Mouse (Mus musculus): ENCODE measurements around the gene Rbm12. TPM values are rescaled to one million over a fixed set of nuclear protein-coding genes. Genes with fewer than 3 reads are reported as not detected.
A peak's percentile ranks its signal among the peaks of the same experiment; 100 is the strongest.
"Not testable (repeated sequence)": the region's sequence is repeated elsewhere in the genome, so short reads cannot be mapped to it uniquely, and the experiment has no call there.

The Rbm12 gene
- total and polyA plus RNA-seq, 3 experiments = 11.4 to 12.0 (median 11.4) TPM

- Histone ChIP-seq H3K4me1 (ENCODE audit: control insufficient read depth, insufficient read depth, low read length) (no peaks in the 10 kb centered on the region), H3K27ac (no peak overlapping the region), H3K36me3 (ENCODE audit: control insufficient read depth, insufficient read depth, low read length) (no peaks in the 10 kb centered on the region), H3K4me3 (no peak overlapping the region), H3K79me2 (replicated peaks; ENCODE audit: control insufficient read depth, insufficient read depth, low read length) (no peaks in the 10 kb centered on the region), H3K27me3 (ENCODE audit: control insufficient read depth, insufficient read depth, low read length) (no peaks in the 10 kb centered on the region), H3K9ac (ENCODE audit: low read depth, low read length) (no peak overlapping the region)
- no peak for DNase-seq
- intact Hi-C loops (cut with DNase I) = no loop called here
- 90% methylated on average over 5 of the region's 5 CpGs for WGBS
- no peak for TF ChIP-seq CTCF (IDR thresholded peaks at IDR 0.05)
- no peak for TF ChIP-seq POLR2A (IDR thresholded peaks at IDR 0.05; ENCODE audit: insufficient read depth, low read depth, low read length)
- TF ChIP-seq EP300 (IDR thresholded peaks at IDR 0.05; ENCODE audit: insufficient read depth, low read depth, low read length) = no peak
Observed at GRCm38 (mm10) chr2:156123731-156124130, 12.0 kb upstream of the Rbm12 start.

DNA sequence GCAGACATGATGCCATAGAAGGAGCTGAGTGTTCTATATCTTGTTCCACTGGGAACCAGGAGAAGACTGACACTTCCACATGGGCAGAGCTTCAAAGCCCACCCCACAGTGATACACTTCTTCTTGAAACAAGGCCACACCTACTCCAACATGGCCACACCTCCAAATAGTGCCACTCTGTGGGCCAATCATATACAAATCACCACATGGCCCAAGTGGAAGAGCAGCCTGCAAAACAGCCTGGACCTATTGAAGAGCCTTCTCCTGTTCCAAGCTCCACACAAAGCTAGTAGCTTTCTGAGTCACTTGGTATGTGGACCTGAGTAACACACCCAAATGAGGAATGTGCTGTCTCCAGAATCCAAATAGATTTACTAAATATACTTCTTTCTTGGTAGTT is 7.8 kb upstream of the Rbm12 start:
- H3K79me2 ChIP-seq (replicated peaks; ENCODE audit: control insufficient read depth, insufficient read depth, low read length) = no peaks in the 10 kb centered on the region
- H3K27me3 ChIP-seq (ENCODE audit: control insufficient read depth, insufficient read depth, low read length) = no peaks in the 10 kb centered on the region
- DNase-seq = no peak
- TF ChIP-seq POLR2A (IDR thresholded peaks at IDR 0.05; ENCODE audit: insufficient read depth, low read depth, low read length) (no peak), CTCF (IDR thresholded peaks at IDR 0.05) (no peak), EP300 (IDR thresholded peaks at IDR 0.05; ENCODE audit: insufficient read depth, low read depth, low read length) (no peak)
- no peak overlapping the region for H3K27ac ChIP-seq
- intact Hi-C loops (cut with DNase I) = no loop called here
- no peaks in the 10 kb centered on the region for H3K36me3 ChIP-seq (ENCODE audit: control insufficient read depth, insufficient read depth, low read length)
- no peak overlapping the region for H3K4me3 ChIP-seq
- H3K9ac ChIP-seq (ENCODE audit: low read depth, low read length) = no peak overlapping the region
- no peaks in the 10 kb centered on the region for H3K4me1 ChIP-seq (ENCODE audit: control insufficient read depth, insufficient read depth, low read length)

GRCm38 (mm10) chr2:156112080-156112423 is 274 bp upstream of the Rbm12 start:
- 14% methylated on average over 5 of the region's 5 CpGs for WGBS
- not testable (repeated sequence) for H3K79me2 ChIP-seq (replicated peaks; ENCODE audit: control insufficient read depth, insufficient read depth, low read length); H3K27me3 ChIP-seq (ENCODE audit: control insufficient read depth, insufficient read depth, low read length); DNase-seq; H3K4me1 ChIP-seq (ENCODE audit: control insufficient read depth, insufficient read depth, low read length)
- TF ChIP-seq POLR2A (IDR thresholded peaks at IDR 0.05; ENCODE audit: insufficient read depth, low read depth, low read length) = peak; percentile 29; the same call in 1 of the 2 replicates
- intact Hi-C loops (cut with DNase I) = loop anchor here (5.0 kb wide), 1 partner anchor 45 kb away; the partner anchor contains the start of gene Spag4
- Histone ChIP-seq H3K27ac (peak overlapping the region; percentile 98), H3K36me3 (ENCODE audit: control insufficient read depth, insufficient read depth, low read length) (peaks cover 10% of the 10 kb centered on the region), H3K4me3 (peak overlapping the region; percentile 96), H3K9ac (ENCODE audit: low read depth, low read length) (peak overlapping the region; percentile 57; the same call in 1 of the 2 replicates)

- peaks cover 6% of the 10 kb centered on the region for H3K79me2 ChIP-seq (replicated peaks; ENCODE audit: control insufficient read depth, insufficient read depth, low read length)
Observed at GRCm38 (mm10) chr2:156110627-156111357, 986 bp downstream of the Rbm12 start.

GRCm38 (mm10) chr2:156091926-156092325 is 19.9 kb downstream of the Rbm12 start:
- peaks cover 1% of the 10 kb centered on the region for H3K4me1 ChIP-seq (ENCODE audit: control insufficient read depth, insufficient read depth, low read length)
- intact Hi-C loops (cut with DNase I) = no loop called here
- H3K4me3 ChIP-seq = no peak overlapping the region
- H3K27me3 ChIP-seq (ENCODE audit: control insufficient read depth, insufficient read depth, low read length) = no peaks in the 10 kb centered on the region
- peaks cover 9% of the 10 kb centered on the region for H3K36me3 ChIP-seq (ENCODE audit: control insufficient read depth, insufficient read depth, low read length)
- peaks cover 8% of the 10 kb centered on the region for H3K79me2 ChIP-seq (replicated peaks; ENCODE audit: control insufficient read depth, insufficient read depth, low read length)
- DNase-seq = no peak
- WGBS = 84% methylated on average over 5 of the region's 5 CpGs
- H3K27ac ChIP-seq = no peak overlapping the region
- TF ChIP-seq POLR2A (IDR thresholded peaks at IDR 0.05; ENCODE audit: insufficient read depth, low read depth, low read length) (no peak), EP300 (IDR thresholded peaks at IDR 0.05; ENCODE audit: insufficient read depth, low read depth, low read length) (no peak), CTCF (IDR thresholded peaks at IDR 0.05) (no peak)
- no peak overlapping the region for H3K9ac ChIP-seq (ENCODE audit: low read depth, low read length)

More at GRCm38 (mm10) chr2:156110627-156111357, 986 bp downstream of the Rbm12 start:
- no peak for TF ChIP-seq CTCF (IDR thresholded peaks at IDR 0.05)
- no peak for TF ChIP-seq EP300 (IDR thresholded peaks at IDR 0.05; ENCODE audit: insufficient read depth, low read depth, low read length)
- Histone ChIP-seq H3K9ac (ENCODE audit: low read depth, low read length) (peak overlapping the region; percentile 87), H3K4me1 (ENCODE audit: control insufficient read depth, insufficient read depth, low read length) (peaks cover 4% of the 10 kb centered on the region), H3K4me3 (peak overlapping the region; percentile 96), H3K36me3 (ENCODE audit: control insufficient read depth, insufficient read depth, low read length) (peaks cover 15% of the 10 kb centered on the region), H3K27me3 (ENCODE audit: control insufficient read depth, insufficient read depth, low read length) (no peaks in the 10 kb centered on the region), H3K27ac (peak overlapping the region; percentile 98)
- intact Hi-C loops (cut with DNase I) = loop anchor here (5.0 kb wide), 1 partner anchor 43 kb away; the partner anchor contains the start of gene Spag4
- peak; percentile 9 to 32 for DNase-seq
- 0% methylated on average over 16 of the region's 16 CpGs for WGBS

DNA sequence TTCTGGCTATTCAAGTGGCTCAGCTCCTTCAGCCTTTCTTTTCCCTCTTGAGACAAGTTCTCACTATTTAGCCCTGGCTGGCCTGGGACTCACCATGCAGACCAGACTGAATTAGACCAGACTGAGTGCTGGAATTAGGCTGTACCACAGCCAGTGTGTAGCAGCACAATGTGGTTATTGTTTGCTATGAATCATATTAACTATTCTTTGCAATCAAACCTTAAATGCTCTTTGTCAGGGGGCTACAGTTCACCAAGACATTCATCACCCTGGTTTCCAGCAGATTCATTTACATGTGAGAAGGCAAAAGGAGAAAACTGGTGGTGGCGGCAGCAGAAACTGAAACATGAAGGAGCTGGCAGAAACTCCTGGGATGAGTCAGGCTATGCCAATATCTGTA is 22.0 kb downstream of the Rbm12 start:
- Histone ChIP-seq H3K4me1 (ENCODE audit: control insufficient read depth, insufficient read depth, low read length) (peaks cover 1% of the 10 kb centered on the region), H3K79me2 (replicated peaks; ENCODE audit: control insufficient read depth, insufficient read depth, low read length) (peaks cover 4% of the 10 kb centered on the region), H3K27ac (no peak overlapping the region), H3K4me3 (no peak overlapping the region), H3K27me3 (ENCODE audit: control insufficient read depth, insufficient read depth, low read length) (no peaks in the 10 kb centered on the region), H3K9ac (ENCODE audit: low read depth, low read length) (no peak overlapping the region), H3K36me3 (ENCODE audit: control insufficient read depth, insufficient read depth, low read length) (peaks cover 4% of the 10 kb centered on the region)
- no peak for TF ChIP-seq POLR2A (IDR thresholded peaks at IDR 0.05; ENCODE audit: insufficient read depth, low read depth, low read length)
- TF ChIP-seq CTCF (IDR thresholded peaks at IDR 0.05) = no peak
- TF ChIP-seq EP300 (IDR thresholded peaks at IDR 0.05; ENCODE audit: insufficient read depth, low read depth, low read length) = no peak
- 77% methylated on average over 1 of the region's 1 CpGs for WGBS
- no peak for DNase-seq
- intact Hi-C loops (cut with DNase I) = no loop called here

All from heart, adult 2 months (tissue).